Mouse (Mus musculus) ES-E14 (cell line): ENCODE results near the gene Ttll5.

ENCODE experiments used
- MAFK ChIP-seq: IDR thresholded peaks from 2 replicates; pipeline ENCODE4 v1.6.1; 2014; ENCODE audit warnings: mild to moderate bottlenecking, low read depth, low read length, inconsistent platforms; ENCODE audit not compliant: insufficient read depth
- ZNF384 ChIP-seq: IDR thresholded peaks from 2 replicates; pipeline ENCODE4 v1.6.1; 2012; ENCODE audit warnings: low read depth, low read length, inconsistent platforms

GRCm38 (mm10) chr12:85829866-85830265 is 5.4 kb downstream of the Ttll5 start:
- TF ChIP-seq ZNF384 (no peak), MAFK (no peak)
